Mouse (Mus musculus) stomach, adult 2 months (tissue): Measurements from ENCODE around the gene Atp6v1e1. TPM values are rescaled to one million over a fixed set of nuclear protein-coding genes. Genes with fewer than 3 reads are reported as not detected.

ENCODE experiments used
- polyA plus RNA-seq: library from polyadenylated mRNA; depleted of rRNA; stranded (reverse); fragments of >200 nt; gene quantifications from 2 replicates; pipeline ENCODE4 v1.2.3, GENCODE M21; 2012; rRNA removed

Atp6v1e1 gene
- 115 and 158 TPM in 2 replicates for polyA plus RNA-seq

DNA sequence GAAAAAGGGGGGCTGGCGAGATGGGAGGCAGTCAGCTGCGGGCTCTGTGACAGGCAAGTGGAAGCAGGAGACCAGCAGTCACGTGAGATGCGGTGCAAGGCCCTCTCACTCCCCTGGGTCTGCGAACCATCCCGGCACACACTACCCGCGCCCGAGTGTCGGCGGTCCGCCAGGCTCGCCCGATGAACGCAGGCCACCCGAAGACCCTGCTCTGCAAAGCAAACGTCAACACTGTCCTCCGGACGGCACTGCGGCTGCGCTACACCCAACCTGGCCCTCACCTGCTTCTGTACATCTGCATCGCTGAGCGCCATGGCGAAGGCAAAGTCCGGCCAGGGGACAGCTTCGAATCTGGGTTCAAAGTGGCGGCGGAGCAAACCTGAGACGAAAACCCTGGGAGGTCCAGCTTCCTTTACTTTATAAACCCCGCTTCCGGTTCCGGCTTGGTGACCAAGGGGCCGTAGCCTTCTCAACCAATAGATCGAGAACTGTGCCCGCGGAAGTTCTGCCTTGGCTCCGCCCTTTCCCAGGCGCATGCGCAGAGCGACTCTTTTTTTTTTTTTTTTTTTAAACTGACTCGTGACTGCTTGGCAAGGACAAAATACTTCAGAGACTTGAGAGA is at the start of gene Atp6v1e1:
TSS of gene Atp6v1e1 (minus strand) at position 487 of the 622 bp plus-strand sequence.

DNA sequence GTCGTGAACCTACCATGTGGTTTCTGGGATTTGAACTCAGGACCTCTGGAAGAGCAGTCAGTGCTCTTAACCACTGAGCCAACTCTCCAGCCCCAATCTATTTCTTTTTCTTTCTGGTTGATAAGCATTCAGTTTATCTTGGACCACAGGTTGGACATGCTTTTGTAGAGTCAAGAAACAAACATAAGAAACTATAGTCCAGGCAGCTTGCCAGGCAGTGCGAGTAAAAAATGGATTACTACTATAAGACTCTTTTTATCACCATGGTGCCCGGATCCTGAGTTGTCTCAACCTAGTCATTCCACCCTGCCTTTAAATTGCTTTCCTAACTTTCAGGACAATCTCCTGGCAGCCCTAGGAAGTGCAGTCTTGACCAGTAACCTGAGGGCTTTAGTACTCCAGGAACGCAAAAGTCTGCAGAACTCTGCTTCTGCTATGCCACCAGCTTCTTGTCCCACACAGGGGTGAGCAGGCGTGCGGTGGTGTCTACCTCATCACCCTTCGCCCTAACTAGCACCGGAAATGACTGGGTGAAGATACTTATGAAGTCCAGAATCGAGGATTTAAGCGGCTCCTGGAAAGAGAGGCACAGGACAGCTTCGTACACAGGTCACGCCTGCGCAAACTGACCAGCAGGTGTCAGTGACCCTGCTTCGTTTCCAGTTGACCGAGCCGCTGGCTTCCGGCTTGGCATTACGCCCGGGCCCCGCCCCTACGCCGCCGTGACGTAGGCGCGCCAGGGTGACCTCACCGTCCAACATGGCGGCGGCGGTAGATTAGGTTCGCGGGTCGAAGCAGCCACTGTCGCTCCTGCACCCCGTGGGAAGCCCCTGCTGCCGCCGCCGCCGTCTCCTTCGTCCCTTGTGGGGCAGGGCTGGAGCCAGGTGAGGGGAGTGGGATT is 13.1 kb upstream of the Atp6v1e1 start, which contains the start of gene Bcl2l13:
TSS of gene Bcl2l13 (plus strand) at position 739 of the 901 bp plus-strand sequence.

DNA sequence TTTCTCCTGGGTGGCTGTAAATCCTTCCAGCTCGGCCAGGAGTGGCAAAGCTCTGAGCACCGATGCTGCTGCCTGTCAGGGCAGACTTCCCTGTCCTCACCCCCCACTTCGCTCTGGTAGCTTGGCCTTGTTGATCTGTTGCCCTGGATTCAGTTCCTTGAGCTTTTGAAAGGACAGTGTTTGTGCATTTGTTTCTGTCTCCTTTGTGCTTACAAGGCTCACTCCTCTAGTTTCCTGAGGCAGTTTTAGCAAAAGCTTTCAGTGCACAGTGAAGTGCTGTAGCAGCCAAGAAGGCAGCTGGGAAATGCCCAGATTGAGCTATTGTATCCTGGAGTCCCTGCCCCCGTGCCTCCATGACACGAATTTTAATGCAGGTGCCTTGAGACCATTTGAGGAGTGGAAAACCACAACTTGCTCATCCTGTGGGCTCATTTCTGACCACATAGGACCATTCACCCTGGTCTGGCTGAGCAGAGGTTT is 49.4 kb downstream of the Atp6v1e1 start, which contains the start of gene Slc25a18:
TSS of gene Slc25a18 (plus strand) at position 430 of the 480 bp plus-strand sequence.

Other genes starting within 250 kb of the Atp6v1e1 start
- 0.34 and 0.49 TPM in 2 replicates for gene Cecr2, start 156.4 kb downstream of the Atp6v1e1 start, polyA plus RNA-seq
- gene Slc25a18, start 49.2 kb downstream of the Atp6v1e1 start, polyA plus RNA-seq = 0.03 TPM in 2 replicates
- gene Bcl2l13, start 13.4 kb upstream of the Atp6v1e1 start, polyA plus RNA-seq = 8.0 and 9.1 TPM in 2 replicates
- 1.5 and 1.8 TPM in 2 replicates for gene Bid, start 94.1 kb upstream of the Atp6v1e1 start, polyA plus RNA-seq